Mouse (Mus musculus) thymus, adult 2 months (tissue): ENCODE results near the gene Rps12. TPM values are rescaled to one million over a fixed set of nuclear protein-coding genes. Genes with fewer than 3 reads are reported as not detected.
"Not testable (repeated sequence)": the region's sequence is repeated elsewhere in the genome, so short reads cannot be mapped to it uniquely, and the experiment has no call there.

Source experiments
- DNase-seq: peaks from one replicate; pipeline ENCODE4 v3.0.0; 2021
- H3K27ac ChIP-seq: fragments of 200-500 bp; 2 replicates; pipeline ENCODE4 v1.5.1; 2012; ENCODE audit warnings: low read length, control low read depth; ENCODE audit not compliant: control insufficient read depth, insufficient read depth
- H3K27me3 ChIP-seq: fragments of 200-500 bp; 2 replicates; pipeline ENCODE4 v1.6.1; 2012; ENCODE audit warnings: mild to moderate bottlenecking, low read length, moderate library complexity, mixed read lengths; ENCODE audit not compliant: control insufficient read depth, insufficient read depth
- H3K36me3 ChIP-seq: fragments of 200-500 bp; 2 replicates; pipeline ENCODE4 v1.6.1; 2012; ENCODE audit warnings: mild to moderate bottlenecking, low read length, moderate library complexity; ENCODE audit not compliant: control insufficient read depth, insufficient read depth
- H3K4me1 ChIP-seq: fragments of 200-500 bp; replicated peaks from 2 replicates; pipeline ENCODE4 v1.6.1; 2012; ENCODE audit warnings: low read length; ENCODE audit not compliant: control insufficient read depth, insufficient read depth
- H3K4me3 ChIP-seq: fragments of 200-500 bp; 2 replicates; pipeline ENCODE4 v1.5.1; 2012; ENCODE audit warnings: mild to moderate bottlenecking, low read length, control low read depth, moderate library complexity; ENCODE audit not compliant: control insufficient read depth, insufficient read depth
- CTCF ChIP-seq: fragments of 200-500 bp; IDR thresholded peaks from 2 replicates; pipeline ENCODE4 v1.5.1; 2012; ENCODE audit warnings: mild to moderate bottlenecking, control low read depth, low read length, moderate library complexity, borderline replicate concordance; ENCODE audit not compliant: control insufficient read depth, poor library complexity, insufficient read depth; ENCODE audit errors: extremely low read depth
- POLR2A ChIP-seq: fragments of 200-500 bp; IDR thresholded peaks from 2 replicates; pipeline ENCODE4 v1.6.1; 2012; ENCODE audit warnings: mild to moderate bottlenecking, low read length, control low read depth, moderate library complexity; ENCODE audit not compliant: control insufficient read depth, poor library complexity, insufficient read depth; ENCODE audit errors: extremely low read depth
- WGBS: fragments of 180-500 bp; shearing (Covaris S2); methylation state at CpG from one replicate; pipeline ENCODE4 v1.1.7; 2018; 5-methylcytosine and 5-hydroxymethylcytosine counted together
- polyA plus RNA-seq: library from polyadenylated mRNA; depleted of rRNA; stranded (reverse); fragments of >200 nt; gene quantifications from 2 replicates; pipeline ENCODE4 v1.2.3, GENCODE M21; 2012

Rps12 gene
- polyA plus RNA-seq, 1 experiment = 1,802 TPM

DNA sequence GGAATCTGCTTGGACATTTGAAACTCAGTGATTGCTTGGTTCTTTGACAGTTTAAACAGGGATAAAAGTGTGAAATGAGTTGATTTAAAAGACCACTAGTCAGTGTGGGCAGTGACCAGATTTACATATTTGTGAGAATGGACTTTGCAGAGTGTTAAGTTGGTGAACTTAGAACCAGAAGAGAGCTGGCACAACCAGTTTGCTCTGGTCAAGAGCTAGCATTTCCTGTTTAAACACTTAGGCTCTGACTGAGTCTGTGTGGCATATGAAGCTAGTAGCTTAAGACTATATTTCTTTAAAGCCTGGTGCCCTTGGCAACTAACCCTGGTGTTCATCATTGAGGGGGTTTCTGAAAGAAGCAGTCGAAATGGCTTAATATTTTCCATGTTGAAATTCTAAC is 11.1 kb upstream of the Rps12 start:
- no peaks in the 10 kb centered on the region for H3K4me1 ChIP-seq
- H3K27ac ChIP-seq = no peak overlapping the region
- no peak for DNase-seq
- no peaks in the 10 kb centered on the region for H3K27me3 ChIP-seq
- no peak overlapping the region for H3K4me3 ChIP-seq
- H3K36me3 ChIP-seq = no peaks in the 10 kb centered on the region
- 92% methylated on average over 1 of the region's 1 CpGs for WGBS
- TF ChIP-seq POLR2A = no peak
- no peak for TF ChIP-seq CTCF

DNA sequence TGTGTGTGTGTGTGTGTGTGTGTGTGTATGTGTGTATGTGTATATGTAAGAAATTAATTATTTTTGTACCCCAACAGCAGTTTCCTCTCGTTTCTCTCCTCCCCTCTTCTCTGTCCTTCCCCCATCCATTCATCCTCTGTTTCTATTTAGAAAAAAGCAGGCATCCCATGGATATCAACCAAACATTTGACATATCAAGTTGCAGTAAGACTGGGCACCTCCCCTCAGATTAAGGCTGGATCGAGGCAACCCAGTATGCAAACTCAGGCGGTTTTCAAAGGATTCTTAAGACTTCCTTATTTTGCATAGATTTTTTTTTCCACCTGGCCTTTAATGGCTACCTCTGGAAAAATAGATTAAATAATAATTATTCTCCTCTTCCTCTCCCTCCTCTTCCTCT is 10.5 kb upstream of the Rps12 start:
- TF ChIP-seq CTCF = no peak
- TF ChIP-seq POLR2A = no peak
- Histone ChIP-seq H3K4me1 (no peaks in the 10 kb centered on the region), H3K36me3 (no peaks in the 10 kb centered on the region), H3K4me3 (no peak overlapping the region), H3K27me3 (no peaks in the 10 kb centered on the region), H3K27ac (no peak overlapping the region)
- DNase-seq = no peak
- WGBS = 45% methylated on average over 3 of the region's 3 CpGs

DNA sequence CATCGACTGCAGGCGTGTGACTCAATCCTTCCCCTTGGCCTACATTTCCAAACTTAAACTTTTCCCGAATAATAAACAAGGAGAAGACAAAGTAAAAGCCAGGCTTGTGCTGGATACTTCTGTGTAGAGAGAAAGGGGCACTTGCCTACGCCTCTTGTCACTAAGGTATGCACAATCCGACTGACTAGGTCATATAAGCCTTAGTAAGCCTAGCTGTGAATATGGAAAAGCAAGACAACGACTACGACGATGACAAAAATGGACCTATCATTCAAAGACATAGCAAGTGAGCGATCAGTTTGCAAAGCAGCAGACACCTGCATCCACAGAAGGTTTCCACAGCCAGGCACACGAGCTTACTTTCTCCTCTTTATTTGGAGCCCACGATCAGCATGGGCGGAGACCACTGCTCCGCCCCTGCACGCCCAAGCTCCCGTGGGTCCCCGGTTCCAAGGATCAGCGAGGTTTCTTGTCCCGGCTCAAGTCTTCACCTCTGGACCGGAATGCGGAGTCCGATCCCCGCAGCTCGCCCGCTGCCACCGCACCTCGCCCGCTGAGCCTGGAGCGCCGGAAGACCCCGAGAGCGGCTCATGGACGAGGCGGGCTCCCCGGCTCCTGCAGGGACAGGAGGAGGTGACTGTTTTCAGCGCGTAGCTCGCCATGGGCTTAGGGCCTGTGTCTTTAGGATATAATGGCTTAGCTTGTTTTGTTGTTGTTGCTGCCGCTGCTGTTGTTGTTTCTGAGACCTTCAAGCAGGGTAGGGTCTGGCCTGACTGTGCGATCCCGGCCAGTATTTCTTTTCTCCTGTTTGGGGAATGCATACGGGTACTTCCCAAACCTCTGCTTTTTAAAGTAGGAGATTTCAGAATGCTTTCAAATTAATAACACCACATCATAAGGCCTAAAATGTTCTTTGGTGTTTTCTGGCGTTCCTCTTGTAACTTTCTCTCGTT is 9.8 kb upstream of the Rps12 start, which contains the start of gene Slc18b1:
Gene Slc18b1, plus strand, starts transcription at position 436 of the 953 bp plus-strand sequence.
- DNase-seq = no peak
- TF ChIP-seq POLR2A = no peak
- no peak for TF ChIP-seq CTCF
- H3K4me1 ChIP-seq = no peaks in the 10 kb centered on the region
- H3K27me3 ChIP-seq = no peaks in the 10 kb centered on the region
- no peak within 1 kb of the TSS for H3K27ac ChIP-seq
- H3K36me3 ChIP-seq = no peaks in the 10 kb centered on the region
- WGBS = 17% methylated on average over 43 of the region's 43 CpGs
- peak within 1 kb of the TSS; percentile 41 for H3K4me3 ChIP-seq

GRCm38 (mm10) chr10:23795871-23796520 is 8.9 kb upstream of the Rps12 start:
- TF ChIP-seq CTCF (no peak), POLR2A (no peak)
- H3K27ac ChIP-seq = no peak overlapping the region
- no peaks in the 10 kb centered on the region for H3K27me3 ChIP-seq
- no peaks in the 10 kb centered on the region for H3K4me1 ChIP-seq
- 86% methylated on average over 9 of the region's 9 CpGs for WGBS
- DNase-seq = no peak
- H3K36me3 ChIP-seq = no peaks in the 10 kb centered on the region
- no peak overlapping the region for H3K4me3 ChIP-seq

DNA sequence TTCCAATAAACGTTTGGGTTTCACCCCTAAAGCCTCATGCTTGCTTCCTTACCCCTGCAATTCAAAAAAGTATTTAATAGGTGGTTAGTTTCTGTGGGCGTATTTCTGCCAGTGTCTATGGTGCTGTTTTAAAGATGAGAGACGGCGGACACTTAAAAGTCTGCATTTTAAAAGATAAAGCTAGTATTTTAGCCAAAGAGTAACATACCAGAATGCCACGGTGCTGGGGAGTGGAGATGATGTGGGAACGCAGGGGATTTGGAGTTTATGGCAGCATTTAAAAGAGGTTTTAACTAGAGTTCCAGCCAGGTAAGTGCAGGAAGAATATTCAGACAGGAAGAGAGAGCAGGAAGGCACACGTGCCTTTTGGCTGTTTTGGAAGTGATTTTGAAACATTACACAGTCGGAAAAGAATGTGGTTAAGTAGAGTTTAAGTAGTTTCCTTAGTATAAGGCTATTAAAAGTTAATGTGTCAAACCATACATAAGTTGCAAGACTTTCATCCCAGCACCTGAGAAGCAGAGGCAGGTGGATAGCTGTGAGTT is 1.1 kb upstream of the Rps12 start:
- 3% methylated on average over 8 of the region's 8 CpGs for WGBS
- Histone ChIP-seq H3K36me3 (peaks cover 19% of the 10 kb centered on the region), H3K4me1 (peaks cover 7% of the 10 kb centered on the region), H3K4me3 (no peak overlapping the region), H3K27ac (no peak overlapping the region), H3K27me3 (no peaks in the 10 kb centered on the region)
- DNase-seq = no peak
- TF ChIP-seq CTCF (no peak), POLR2A (no peak)

DNA sequence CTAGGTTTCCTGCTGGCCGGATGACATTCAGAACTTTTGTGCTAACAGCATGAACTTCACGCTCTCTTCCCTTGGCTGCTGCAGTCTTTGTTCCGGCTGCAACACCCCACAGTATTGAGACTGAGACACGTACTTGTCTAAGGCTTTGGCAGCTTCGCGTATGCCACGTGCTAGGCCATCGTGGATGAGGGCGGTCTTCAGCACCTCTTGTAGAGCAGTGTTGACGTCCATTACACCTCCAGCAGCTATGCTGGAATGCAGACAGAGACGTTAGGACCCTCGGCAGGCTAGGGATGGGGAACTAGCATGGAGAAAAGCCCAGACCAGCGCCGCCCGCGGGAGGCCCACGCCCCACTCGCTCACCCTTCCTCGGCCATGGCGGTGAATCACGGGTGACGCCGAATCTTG is 440 bp downstream of the Rps12 start:
- H3K27ac ChIP-seq, H3K4me1 ChIP-seq, H3K27me3 ChIP-seq, DNase-seq: not testable (repeated sequence)
- Histone ChIP-seq H3K4me3 (peak overlapping the region; percentile 82), H3K36me3 (peaks cover 20% of the 10 kb centered on the region)
- WGBS = under 1% methylated on average over 23 of the region's 23 CpGs
